Mouse (Mus musculus) spleen, embryonic (tissue): Measurements from ENCODE around the gene Nhlrc2.

Source experiments
- CTCF ChIA-PET: fragments of 350-600 bp; sonication (Branson Sonifier 250); formaldehyde crosslinking; loops from one replicate; lab custom pipeline; 2022; lab: Charles Lee

Nhlrc2 gene

DNA sequence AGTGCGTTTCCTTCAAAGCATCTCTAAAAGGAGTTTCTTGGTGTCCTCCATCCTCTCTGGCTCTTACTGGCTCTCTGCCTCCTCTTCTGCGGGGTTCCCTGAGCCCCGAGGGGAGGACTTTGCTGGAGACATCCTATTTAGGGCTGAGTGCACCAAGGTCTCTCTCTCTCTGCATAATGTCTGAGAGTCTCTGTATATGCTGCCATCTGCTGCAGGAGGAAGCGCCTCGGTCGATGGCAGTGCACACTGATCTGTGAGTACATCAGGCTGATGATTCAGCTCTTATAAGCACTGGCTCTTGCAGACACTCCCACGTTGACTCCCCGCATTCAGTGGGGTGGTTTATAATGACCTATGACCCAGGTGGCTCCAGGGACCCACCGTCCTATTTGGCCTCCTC, 70.8 kb downstream of the Nhlrc2 start:
- CTCF ChIA-PET: interaction anchor here (0.6 kb wide), 1 partner anchor 982 kb away, joined by 8 read pairs; no protein-coding TSS in a partner anchor

- CTCF ChIA-PET: no interaction called here
Measured at GRCm38 (mm10) chr19:56619546-56619945, 71.5 kb downstream of the Nhlrc2 start.

DNA sequence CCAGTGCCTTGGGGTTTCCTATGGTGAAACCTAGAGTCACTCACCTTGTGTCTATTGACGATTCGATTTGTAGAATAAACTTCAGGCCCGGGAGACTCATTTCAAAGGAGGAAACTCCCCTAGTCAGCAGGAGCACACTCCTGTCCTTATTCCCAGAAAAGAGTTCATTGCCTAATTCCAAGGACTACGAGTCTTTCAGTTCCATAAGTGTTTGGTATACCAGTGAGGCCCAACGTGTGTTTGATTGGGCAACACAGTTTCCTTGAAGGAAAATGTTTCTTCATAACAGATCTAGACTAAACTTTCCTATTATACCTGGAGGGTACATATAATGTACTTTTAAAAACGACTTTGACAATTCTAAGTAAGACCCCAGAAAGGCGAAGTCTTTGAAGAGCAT, 73.8 kb downstream of the Nhlrc2 start:
- CTCF ChIA-PET: no interaction called here

DNA sequence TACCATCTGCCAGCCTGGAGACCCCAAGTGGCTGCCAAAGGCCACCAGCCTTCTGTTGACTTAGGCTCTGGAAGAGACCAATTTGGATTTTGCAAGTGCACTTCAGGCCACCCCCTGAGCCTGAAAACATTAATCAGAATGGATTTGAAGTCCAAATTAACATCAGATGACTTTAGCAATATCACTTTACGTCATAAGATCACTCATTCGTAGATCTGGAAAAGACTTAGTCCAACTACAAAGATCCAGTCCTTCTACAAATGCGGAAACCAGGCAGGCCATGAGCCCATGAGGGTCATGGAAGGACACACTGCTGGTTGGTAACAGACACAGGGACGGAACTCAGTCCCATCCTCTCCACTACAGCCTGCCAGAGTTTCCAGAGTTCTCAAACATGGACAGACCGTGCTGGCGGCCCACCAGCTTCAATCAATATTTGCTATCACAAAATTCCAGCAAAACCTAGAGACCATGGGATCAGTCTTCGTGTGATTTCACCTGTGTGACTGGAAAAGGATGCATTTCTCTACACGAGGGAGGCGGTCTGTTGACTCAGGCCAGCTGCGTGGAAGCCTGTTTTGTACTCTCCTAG, 79.9 kb downstream of the Nhlrc2 start:
- CTCF ChIA-PET: no interaction called here

GRCm38 (mm10) chr19:56629647-56630046, 81.6 kb downstream of the Nhlrc2 start:
- CTCF ChIA-PET: interaction anchor here (0.7 kb wide), 1 partner anchor 115 kb away, joined by 7 read pairs; no protein-coding TSS in a partner anchor

DNA sequence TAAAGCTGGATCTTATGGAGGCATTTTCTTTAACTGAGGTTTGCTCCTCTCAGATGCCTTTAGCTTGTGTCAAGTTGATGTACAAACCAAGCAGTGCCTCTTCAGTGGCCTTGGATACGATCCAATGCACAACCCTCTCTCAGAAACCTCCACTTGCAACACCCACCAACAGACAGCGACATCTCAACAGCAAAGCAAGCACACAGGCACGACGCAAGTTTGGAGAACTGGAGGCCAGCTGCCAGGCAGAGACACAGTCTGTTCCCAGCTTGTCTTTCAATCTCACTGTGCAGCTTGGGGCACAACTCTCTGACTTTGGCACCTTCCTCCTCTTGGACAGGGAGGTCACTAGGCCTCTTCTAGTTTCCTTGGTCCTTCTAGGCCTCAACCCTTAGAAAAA, 83.0 kb downstream of the Nhlrc2 start:
- CTCF ChIA-PET: no interaction called here

DNA sequence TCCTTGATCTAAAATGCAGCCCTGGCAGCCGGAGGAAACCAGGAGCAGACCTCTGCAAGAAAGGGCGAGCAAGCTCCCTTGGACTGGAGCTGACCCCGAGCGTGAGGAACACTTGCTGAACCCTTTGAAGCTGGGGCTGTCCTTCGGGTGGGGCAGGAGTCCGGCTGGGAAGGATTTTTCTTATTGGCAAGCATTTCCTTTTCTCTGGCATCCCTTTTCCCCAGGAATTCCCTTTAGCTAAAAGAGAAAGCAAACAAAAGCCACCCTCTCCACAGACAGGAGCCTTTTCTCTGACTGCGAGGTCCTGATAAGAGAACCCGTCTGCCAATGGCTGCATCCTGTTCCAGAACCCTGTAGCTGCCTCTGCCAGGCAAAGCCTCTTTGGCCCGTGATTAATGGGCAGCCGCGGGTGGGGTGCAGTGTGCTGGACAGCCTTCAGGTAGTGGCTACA, 83.4 kb downstream of the Nhlrc2 start:
- CTCF ChIA-PET: no interaction called here

GRCm38 (mm10) chr19:56637035-56637683, 89.1 kb downstream of the Nhlrc2 start:
- CTCF ChIA-PET: no interaction called here

DNA sequence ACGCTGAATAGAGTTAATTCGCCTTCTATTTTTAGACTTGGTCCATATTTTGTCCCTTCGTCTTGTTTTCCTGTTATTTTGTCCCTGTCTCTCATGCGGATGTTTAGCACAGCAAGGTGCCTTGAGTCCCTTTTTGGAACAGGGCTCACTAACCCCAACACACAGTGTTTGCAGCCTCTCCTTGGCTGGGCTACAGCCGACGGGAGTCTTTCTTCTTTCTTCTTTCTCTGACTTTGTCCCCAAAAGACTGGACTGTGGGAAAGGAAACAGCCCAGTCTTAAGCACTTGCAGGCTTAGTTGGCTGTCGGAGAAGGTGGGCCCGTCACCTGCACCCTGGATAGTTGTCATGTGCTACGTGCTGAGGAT, 89.6 kb downstream of the Nhlrc2 start:
- CTCF ChIA-PET: no interaction called here

DNA sequence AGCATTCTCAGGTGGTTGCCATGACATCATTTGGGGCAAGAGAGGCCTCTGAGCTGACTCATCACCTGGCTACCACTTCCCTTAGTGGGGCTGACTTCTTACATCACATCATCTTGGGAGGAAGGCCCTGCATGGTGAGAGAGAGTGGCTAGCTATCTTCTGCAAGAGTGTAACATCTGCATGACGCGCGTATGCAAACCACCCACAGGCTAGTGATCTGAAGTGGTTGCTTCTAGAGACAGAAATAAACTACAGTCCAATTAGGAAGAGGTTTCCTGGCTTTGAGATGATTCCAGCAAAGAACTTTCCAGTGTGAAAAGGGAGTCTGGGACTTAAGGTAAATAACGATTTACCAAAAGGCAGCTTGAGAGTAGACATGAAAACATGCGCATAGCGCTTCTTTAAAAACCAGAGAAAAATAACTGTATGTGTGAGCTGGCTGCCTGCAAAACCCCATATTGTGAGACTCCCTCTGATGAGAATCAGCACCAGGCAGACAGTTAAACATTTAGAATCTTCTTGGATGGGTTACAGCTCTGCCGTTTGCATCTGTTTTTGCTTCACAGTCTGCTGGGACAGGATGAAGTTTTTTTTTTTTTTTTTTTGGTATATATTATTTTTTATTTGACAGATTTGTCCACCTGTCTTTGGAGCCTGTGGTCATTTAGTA, 99.5 kb downstream of the Nhlrc2 start:
- CTCF ChIA-PET: no interaction called here

DNA sequence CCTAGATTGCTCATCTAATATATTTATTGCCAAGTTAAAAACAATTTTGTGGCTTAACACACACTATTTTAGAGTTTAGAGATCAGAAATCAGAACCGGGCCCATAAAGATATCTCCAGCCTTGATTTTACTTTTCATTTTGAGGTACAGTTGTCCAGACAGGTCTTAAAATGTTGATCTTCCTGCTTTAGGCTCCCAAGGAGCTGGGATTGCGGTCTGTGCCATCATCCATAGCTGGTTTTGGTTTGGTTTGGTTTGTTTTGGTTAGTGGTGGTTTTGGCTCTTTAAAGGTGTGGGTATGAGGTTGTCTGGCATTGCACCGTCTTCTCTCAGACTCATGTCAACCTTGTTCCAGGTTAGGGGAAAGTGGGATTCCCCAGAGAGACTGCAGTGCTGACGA, 103.2 kb downstream of the Nhlrc2 start:
- CTCF ChIA-PET: no interaction called here

DNA sequence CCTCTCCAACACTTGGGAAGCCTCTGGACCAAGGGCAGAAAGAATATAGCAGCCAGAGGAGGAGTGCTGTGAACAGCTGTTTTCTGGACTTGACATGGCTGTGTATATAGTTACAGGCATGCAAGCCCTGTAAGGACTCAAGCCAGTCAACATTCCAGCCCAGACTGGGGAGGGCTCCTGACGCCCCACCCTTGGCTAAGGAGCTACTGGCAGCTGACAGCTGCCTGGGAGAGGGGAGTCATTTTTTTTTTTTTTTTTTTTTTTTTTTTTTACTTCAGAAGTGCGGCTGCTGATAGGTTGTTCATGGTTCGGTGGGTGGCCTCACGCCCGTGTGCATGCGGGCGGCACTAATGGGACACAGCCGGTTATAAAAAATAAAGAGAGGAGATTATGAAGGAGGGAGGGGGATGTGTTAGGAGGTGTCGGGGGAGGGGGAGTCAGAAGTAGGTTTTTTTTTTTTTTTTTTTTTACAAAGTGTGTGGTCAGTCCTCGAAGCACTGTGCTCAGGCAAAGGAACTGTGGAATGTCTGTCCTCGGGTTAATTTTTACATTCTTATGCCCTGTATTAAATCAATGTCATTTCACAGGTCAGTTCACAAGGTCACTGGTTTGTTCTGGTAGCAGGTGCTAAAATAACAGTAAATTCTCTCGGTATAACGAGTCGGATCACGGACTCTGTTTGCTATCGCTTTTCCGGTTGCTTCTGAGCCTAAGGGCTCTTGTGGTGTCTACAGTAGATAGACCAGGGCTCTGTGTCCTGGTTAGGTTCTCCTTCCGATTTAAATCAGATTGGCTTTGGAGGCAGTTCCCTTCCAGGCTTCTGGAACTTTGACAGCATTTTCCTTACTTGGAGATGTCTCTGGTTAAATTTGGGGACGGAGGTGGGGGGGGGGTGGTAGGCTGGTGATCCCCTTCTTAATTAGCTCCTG, 104.2 kb downstream of the Nhlrc2 start:
- CTCF ChIA-PET: no interaction called here
